Mouse (Mus musculus) neural tube, embryonic 14.5 days (tissue): ENCODE measurements around the gene Frmd6. TPM values are rescaled to one million over a fixed set of nuclear protein-coding genes. Genes with fewer than 3 reads are reported as not detected.

Experiments
- ATAC-seq: fragments of 200-750 bp; cut with Nextera tagmentation; 2 replicates; pipeline ENCODE4 v1.8.0; 2017; ENCODE audit warnings: low read depth, mild to moderate bottlenecking, moderate TSS enrichment, moderate library complexity
- H3K27ac ChIP-seq: fragments of 300-500 bp; sonication (generic); 2 replicates; pipeline ENCODE4 v1.5.1; 2014; ENCODE audit warnings: low read depth, mild to moderate bottlenecking, control low read depth, low read length, moderate library complexity, mixed read lengths
- H3K27me3 ChIP-seq: fragments of 300-500 bp; sonication (generic); 2 replicates; pipeline ENCODE4 v1.6.1; 2014; ENCODE audit warnings: low read length; ENCODE audit not compliant: control insufficient read depth, insufficient read depth
- H3K36me3 ChIP-seq: fragments of 300-500 bp; sonication (generic); 2 replicates; pipeline ENCODE4 v1.6.1; 2014; ENCODE audit warnings: low read length, mixed read lengths; ENCODE audit not compliant: control insufficient read depth, insufficient read depth
- H3K4me1 ChIP-seq: fragments of 300-500 bp; sonication (generic); 2 replicates; pipeline ENCODE4 v1.6.1; 2014; ENCODE audit warnings: low read length; ENCODE audit not compliant: control insufficient read depth, insufficient read depth
- H3K4me2 ChIP-seq: fragments of 300-500 bp; sonication (generic); 2 replicates; pipeline ENCODE4 v1.6.1; 2014; ENCODE audit warnings: mild to moderate bottlenecking, low read depth, low read length, control low read depth
- H3K4me3 ChIP-seq: fragments of 300-500 bp; sonication (generic); 2 replicates; pipeline ENCODE4 v1.5.1; 2014; ENCODE audit warnings: low read depth, low read length, control low read depth, mixed read lengths
- H3K9ac ChIP-seq: fragments of 300-500 bp; sonication (generic); replicated peaks from 2 replicates; pipeline ENCODE4 v1.6.1; 2014; ENCODE audit warnings: low read depth, mild to moderate bottlenecking, control low read depth, low read length, mixed read lengths
- H3K9me3 ChIP-seq: fragments of 300-500 bp; sonication (generic); 2 replicates; pipeline ENCODE4 v1.6.1; 2016; ENCODE audit warnings: low read length; ENCODE audit not compliant: control insufficient read depth
- WGBS: fragments of 180-500 bp; shearing (Covaris S2); extraction: QIAGEN DNeasy Blood & Tissue Kit; methylation state at CpG from one replicate; pipeline ENCODE4 v1.1.7; 2014; 5-methylcytosine and 5-hydroxymethylcytosine counted together
- polyA plus RNA-seq: library from polyadenylated mRNA; unstranded; fragments of >200 nt; fragmentation: Nextera tagmentation; extraction: Ambion mirVana; gene quantifications from 2 replicates; pipeline ENCODE4 v1.2.1, GENCODE M21; 2014

The Frmd6 gene
- polyA plus RNA-seq, 1 experiment from 2014 or later, result 7.3 TPM

DNA sequence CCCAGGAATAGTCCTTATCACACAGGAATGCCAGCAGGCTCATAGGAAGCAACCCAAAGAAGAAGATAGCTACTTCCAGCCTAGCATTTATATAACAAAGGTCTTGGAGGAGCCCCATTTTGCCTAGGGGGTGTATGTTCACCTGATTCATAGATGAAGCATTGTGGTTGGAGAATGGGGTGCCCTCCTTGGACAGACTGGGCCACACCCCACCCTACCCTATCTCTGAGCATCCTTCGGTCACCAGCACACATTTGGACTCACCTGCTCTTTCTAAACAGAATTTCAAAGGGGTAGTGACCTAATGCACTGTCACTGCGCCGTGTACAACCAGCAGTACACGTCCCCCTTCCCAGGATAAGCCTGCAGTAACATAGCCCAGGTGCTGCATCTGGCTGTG, 31.5 kb downstream of the Frmd6 start:
- H3K36me3 ChIP-seq, result no peaks in the 10 kb centered on the region
- H3K9ac ChIP-seq, result no peak overlapping the region
- ATAC-seq, result no peak
- WGBS, result 96% methylated on average over 4 of the region's 4 CpGs
- no peaks in the 10 kb centered on the region for H3K27me3 ChIP-seq
- no peak overlapping the region for H3K4me2 ChIP-seq
- no peaks in the 10 kb centered on the region for H3K9me3 ChIP-seq
- H3K4me1 ChIP-seq, result no peaks in the 10 kb centered on the region
- H3K27ac ChIP-seq, result no peak overlapping the region
- no peak overlapping the region for H3K4me3 ChIP-seq

DNA sequence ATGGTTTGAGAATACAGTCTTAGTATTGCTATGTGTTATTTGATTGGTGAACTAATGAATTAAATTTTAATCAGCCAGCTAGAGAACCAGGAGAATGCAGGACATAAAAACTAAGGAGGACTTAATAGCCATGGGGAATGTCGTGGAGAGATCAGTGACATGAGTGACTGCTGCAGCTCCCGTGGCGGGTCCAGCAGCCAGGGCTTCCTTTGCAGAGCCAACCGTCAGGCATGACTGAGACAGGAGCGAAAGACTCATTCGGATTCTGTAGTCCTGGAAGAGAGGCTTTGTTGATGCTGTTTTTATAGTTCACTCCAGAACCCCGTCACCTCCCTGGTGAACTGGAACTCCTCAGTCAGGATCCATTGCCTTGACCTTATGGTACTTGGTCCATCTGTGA, 38.0 kb downstream of the Frmd6 start:
- no peak for ATAC-seq
- H3K36me3 ChIP-seq, result no peaks in the 10 kb centered on the region
- no peak overlapping the region for H3K4me2 ChIP-seq
- no peaks in the 10 kb centered on the region for H3K27me3 ChIP-seq
- WGBS, result 44% methylated on average over 7 of the region's 7 CpGs
- no peak overlapping the region for H3K27ac ChIP-seq
- no peaks in the 10 kb centered on the region for H3K9me3 ChIP-seq
- no peak overlapping the region for H3K9ac ChIP-seq
- H3K4me3 ChIP-seq, result no peak overlapping the region
- no peaks in the 10 kb centered on the region for H3K4me1 ChIP-seq

DNA sequence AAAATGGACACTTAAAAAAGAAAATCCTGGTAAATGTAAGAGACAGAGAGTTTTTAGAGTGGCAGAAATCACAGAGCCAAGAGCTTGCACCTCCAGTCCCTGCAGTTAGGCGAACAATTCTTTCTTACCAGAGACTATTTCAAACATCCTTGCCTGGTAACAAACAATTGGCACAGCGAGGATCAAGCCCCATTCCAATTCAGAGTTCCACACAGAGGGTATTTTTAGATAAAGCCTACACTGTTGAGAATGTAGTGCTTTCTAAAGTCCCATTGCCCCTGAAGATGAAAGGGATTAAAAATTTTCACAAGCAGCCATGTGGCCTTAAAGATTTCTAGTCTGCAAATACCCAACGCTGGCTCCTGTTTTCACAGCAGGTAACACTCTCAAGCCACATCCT, 42.5 kb downstream of the Frmd6 start:
- Histone ChIP-seq H3K27ac (no peak overlapping the region; the same call in 1 of the 2 replicates), H3K4me3 (no peak overlapping the region), H3K9ac (no peak overlapping the region), H3K4me2 (no peak overlapping the region), H3K36me3 (no peaks in the 10 kb centered on the region), H3K4me1 (no peaks in the 10 kb centered on the region), H3K27me3 (no peaks in the 10 kb centered on the region), H3K9me3 (no peaks in the 10 kb centered on the region)
- ATAC-seq, result no peak
- WGBS, result 60% methylated on average over 3 of the region's 3 CpGs

DNA sequence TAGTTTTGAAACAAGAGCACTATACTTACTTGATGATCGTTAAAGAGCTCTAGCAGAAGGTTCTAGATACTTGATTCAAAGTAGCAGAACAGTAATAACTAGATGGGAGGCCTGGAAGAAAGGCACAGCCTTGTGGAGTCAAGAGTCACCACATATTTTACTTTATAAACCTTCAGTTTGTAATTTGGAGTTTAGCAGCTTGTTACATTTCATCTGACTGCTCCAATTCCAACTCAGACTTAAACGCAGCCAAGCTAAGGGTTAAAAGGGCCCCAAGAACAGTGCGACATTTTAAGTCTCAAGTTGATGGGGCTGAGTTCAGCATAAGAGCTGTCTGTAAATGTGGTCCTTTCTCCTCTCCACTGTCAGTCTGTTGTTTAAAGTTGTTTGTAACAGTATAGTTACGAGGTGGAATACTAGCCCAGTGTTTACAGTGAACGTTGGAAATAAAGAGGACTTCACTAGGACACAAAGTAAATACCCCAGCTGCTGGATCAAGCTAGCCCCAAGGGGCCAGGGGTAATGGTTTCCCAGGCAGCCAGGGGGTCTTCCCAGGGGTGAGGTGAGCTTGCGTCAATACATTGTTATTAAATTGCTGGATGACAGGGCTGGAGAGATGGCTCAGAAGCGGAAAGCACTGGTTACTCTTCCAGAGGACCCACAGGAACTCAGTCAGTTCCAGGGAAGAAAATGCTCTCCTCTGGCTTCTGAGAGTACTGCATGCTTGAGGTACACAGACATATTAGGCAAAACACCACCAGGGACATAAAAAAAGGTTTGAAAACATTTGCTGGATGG, 43.1 kb downstream of the Frmd6 start:
- no peaks in the 10 kb centered on the region for H3K27me3 ChIP-seq
- no peak overlapping the region for H3K4me2 ChIP-seq
- no peaks in the 10 kb centered on the region for H3K4me1 ChIP-seq
- H3K36me3 ChIP-seq, result no peaks in the 10 kb centered on the region
- no peak overlapping the region; the same call in 1 of the 2 replicates for H3K27ac ChIP-seq
- ATAC-seq, result no peak
- H3K4me3 ChIP-seq, result no peak overlapping the region
- WGBS, result 56% methylated on average over 7 of the region's 7 CpGs
- no peak overlapping the region for H3K9ac ChIP-seq
- H3K9me3 ChIP-seq, result no peaks in the 10 kb centered on the region

DNA sequence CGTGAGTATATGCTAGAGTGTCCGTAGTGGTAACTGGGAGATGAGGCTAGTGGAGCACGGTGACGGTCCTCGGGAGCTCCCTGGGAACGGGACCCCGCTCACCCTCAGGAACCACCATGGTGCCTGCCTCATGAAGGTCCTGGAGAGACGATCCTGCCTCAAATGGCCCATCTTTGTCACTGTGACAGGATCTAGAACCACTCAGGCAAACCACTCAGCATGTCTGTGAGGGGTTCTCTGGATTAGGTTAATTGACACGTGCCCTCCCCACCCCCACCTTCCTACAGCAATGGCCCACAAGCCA, 43.6 kb downstream of the Frmd6 start:
- Histone ChIP-seq H3K27ac (no peak overlapping the region), H3K36me3 (no peaks in the 10 kb centered on the region), H3K9ac (no peak overlapping the region), H3K4me1 (no peaks in the 10 kb centered on the region), H3K9me3 (no peaks in the 10 kb centered on the region), H3K27me3 (no peaks in the 10 kb centered on the region), H3K4me3 (no peak overlapping the region), H3K4me2 (no peak overlapping the region)
- 81% methylated on average over 9 of the region's 9 CpGs for WGBS
- no peak for ATAC-seq

DNA sequence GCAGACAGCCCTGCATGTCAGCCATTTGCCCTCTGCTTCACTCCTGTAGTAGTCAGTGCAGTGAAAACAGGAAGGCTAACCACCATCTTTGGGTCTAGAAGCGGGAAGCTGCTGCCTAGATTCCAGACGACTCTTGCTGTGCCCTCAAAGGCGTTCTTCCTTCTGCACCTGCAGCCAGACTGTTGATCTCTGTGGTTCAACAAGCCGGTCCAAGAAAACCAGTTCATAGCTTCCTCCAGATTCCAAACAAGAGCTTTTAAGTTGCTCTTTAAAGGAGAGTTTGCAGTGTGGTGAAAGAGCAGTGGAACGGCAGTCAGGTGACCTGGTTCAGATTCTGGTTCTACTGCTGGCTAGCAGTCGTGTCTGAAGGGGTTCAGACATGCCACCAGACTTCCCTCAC, 48.2 kb downstream of the Frmd6 start:
- WGBS, result 87% methylated on average over 6 of the region's 6 CpGs
- no peaks in the 10 kb centered on the region for H3K36me3 ChIP-seq
- no peaks in the 10 kb centered on the region for H3K9me3 ChIP-seq
- no peak overlapping the region for H3K27ac ChIP-seq
- H3K4me2 ChIP-seq, result no peak overlapping the region
- H3K9ac ChIP-seq, result no peak overlapping the region
- no peak for ATAC-seq
- no peaks in the 10 kb centered on the region for H3K4me1 ChIP-seq
- no peak overlapping the region for H3K4me3 ChIP-seq
- no peaks in the 10 kb centered on the region for H3K27me3 ChIP-seq

DNA sequence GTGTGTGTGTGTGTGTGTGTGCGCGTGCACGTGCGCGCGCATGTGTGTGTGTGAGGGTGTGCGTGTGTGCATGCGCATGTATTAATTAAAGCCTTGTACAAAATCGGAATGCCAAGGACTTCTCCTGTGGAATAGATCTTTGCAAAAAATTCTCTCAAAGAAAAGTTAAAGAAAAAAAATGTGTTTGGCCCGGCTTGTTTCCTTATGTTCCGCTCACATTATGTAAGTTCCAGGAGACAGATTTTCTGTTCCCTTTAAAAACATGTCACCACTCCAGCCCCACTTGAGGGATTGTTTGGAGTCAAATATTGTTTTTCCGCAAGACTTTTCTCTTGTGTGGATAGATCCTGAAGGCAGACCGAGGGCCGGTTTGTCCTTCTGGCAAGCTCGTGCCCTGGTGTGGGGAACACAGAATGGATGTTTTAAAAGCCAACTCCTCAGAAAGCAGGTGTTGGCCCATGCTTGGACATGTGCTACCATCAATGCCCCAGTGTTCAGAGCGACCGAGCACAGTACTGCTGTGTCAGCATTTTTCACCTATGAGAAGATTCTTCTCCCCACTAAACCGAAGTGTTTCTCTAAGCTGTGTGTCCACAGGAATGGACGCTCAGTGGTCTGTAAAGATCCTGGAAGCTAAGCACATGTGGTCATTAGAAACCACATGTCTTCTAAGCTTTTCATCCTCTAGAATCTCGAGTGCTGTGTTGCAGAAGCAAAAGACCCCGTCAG, 51.1 kb downstream of the Frmd6 start:
- Histone ChIP-seq H3K4me3 (no peak overlapping the region), H3K4me2 (no peak overlapping the region), H3K36me3 (0 out of 2 replicates have a peak, but pooled peaks cover 4% of the 10 kb centered on the region), H3K9ac (no peak overlapping the region), H3K4me1 (peaks cover 1% of the 10 kb centered on the region; the same call in 1 of the 2 replicates), H3K9me3 (no peaks in the 10 kb centered on the region), H3K27ac (no peak overlapping the region), H3K27me3 (no peaks in the 10 kb centered on the region)
- WGBS, result 92% methylated on average over 21 of the region's 21 CpGs
- ATAC-seq, result no peak

DNA sequence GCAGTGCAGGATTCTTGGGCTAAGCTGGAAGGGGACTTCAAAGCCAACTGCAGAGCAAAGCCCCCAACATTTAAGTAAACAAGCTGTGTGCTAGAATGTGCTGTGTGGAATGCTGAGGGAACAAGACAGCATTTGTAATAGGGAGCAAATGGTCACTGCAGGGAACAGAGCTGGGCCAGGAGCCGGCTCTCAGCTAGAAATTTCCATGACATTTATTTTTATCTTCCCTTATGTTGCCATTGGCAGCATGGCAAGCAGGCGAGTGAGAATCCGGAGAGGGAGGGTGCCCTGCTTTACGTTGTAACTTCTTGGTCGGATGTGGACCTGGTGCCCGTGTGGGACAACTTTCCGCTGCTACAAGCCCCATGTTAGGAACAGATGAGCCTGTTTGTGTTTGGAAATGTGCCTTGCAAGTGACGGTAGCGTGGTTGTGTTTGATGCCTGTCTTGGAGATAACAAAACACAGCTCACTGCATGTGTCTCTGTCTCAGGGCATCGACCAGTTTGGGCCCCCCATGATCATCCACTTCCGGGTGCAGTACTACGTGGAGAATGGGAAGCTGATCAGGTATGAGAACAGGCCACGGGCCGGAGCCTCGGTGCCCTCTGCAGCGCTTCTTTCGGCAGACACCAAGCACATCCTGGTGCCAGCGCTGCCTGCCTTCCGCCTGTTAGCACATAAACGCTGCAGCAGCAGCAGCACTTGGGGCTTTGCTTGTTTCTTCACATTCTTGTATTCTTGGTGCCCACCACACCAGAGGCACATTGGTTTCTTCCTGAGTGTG, 52.8 kb downstream of the Frmd6 start:
- no peaks in the 10 kb centered on the region for H3K27me3 ChIP-seq
- no peak overlapping the region for H3K4me2 ChIP-seq
- no peak for ATAC-seq
- no peak overlapping the region for H3K4me3 ChIP-seq
- 84% methylated on average over 20 of the region's 20 CpGs for WGBS
- no peak overlapping the region for H3K27ac ChIP-seq
- H3K9ac ChIP-seq, result no peak overlapping the region
- H3K9me3 ChIP-seq, result no peaks in the 10 kb centered on the region
- 0 out of 2 replicates have a peak, but pooled peaks cover 4% of the 10 kb centered on the region for H3K36me3 ChIP-seq
- peaks cover 4% of the 10 kb centered on the region; the same call in 1 of the 2 replicates for H3K4me1 ChIP-seq
